Mouse (Mus musculus): ENCODE results near the gene Zswim5. TPM values are rescaled to one million over a fixed set of nuclear protein-coding genes. Genes with fewer than 3 reads are reported as not detected.
A peak's percentile ranks its signal among the peaks of the same experiment; 100 is the strongest.

Gene Zswim5
- polyA plus RNA-seq, 1 experiment from 2014 or later: 0.37 TPM

GRCm38 (mm10) chr4:117005611-117006400 lies 128.6 kb downstream of the Zswim5 start:
- Histone ChIP-seq H3K4me3 (ENCODE audit: low read depth, low read length) (no peak overlapping the region), H3K27me3 (replicated peaks; ENCODE audit: insufficient read depth, low read length) (no peaks in the 10 kb centered on the region), H3K36me3 (ENCODE audit: insufficient read depth, low read length) (peaks cover 22% of the 10 kb centered on the region), H3K27ac (ENCODE audit: low read length) (no peak overlapping the region), H3K9ac (replicated peaks; ENCODE audit: low read depth) (no peak overlapping the region), H3K4me2 (replicated peaks; ENCODE audit: low read depth, low read length) (no peak overlapping the region), H3K4me1 (ENCODE audit: insufficient read depth, low read depth, low read length) (no peaks in the 10 kb centered on the region), H3K9me3 (ENCODE audit: low read length) (no peaks in the 10 kb centered on the region)
- WGBS: 72% methylated on average over 7 of the region's 7 CpGs
- DNase-seq (ENCODE audit: low spot score) (no peak), ATAC-seq (no peak)
- TF ChIP-seq EP300 (IDR thresholded peaks at IDR 0.05) (no peak), CTCF (IDR thresholded peaks at IDR 0.05) (peak; percentile 14; the same call in 1 of the 2 replicates)

- H3K4me1 ChIP-seq (ENCODE audit: insufficient read depth, low read depth, low read length): no peaks in the 10 kb centered on the region
- no peak overlapping the region for H3K4me2 ChIP-seq (replicated peaks; ENCODE audit: low read depth, low read length)
- H3K4me3 ChIP-seq (ENCODE audit: low read depth, low read length): no peak overlapping the region
- no peak for DNase-seq (ENCODE audit: low spot score)
- no peak for TF ChIP-seq CTCF (IDR thresholded peaks at IDR 0.05)
- TF ChIP-seq EP300 (IDR thresholded peaks at IDR 0.05): no peak
- WGBS: 54% methylated on average over 3 of the region's 3 CpGs
- peaks cover 18% of the 10 kb centered on the region for H3K36me3 ChIP-seq (ENCODE audit: insufficient read depth, low read length)
- H3K27ac ChIP-seq (ENCODE audit: low read length): no peak overlapping the region
- H3K9me3 ChIP-seq (ENCODE audit: low read length): no peaks in the 10 kb centered on the region
- H3K27me3 ChIP-seq (replicated peaks; ENCODE audit: insufficient read depth, low read length): no peaks in the 10 kb centered on the region
- ATAC-seq: no peak
- H3K9ac ChIP-seq (replicated peaks; ENCODE audit: low read depth): no peak overlapping the region
Observed at GRCm38 (mm10) chr4:117007058-117007457, 129.9 kb downstream of the Zswim5 start.

- Histone ChIP-seq H3K9me3 (ENCODE audit: low read length) (no peaks in the 10 kb centered on the region), H3K9ac (replicated peaks; ENCODE audit: low read depth) (no peak overlapping the region), H3K4me1 (ENCODE audit: insufficient read depth, low read depth, low read length) (no peaks in the 10 kb centered on the region), H3K27ac (ENCODE audit: low read length) (no peak overlapping the region), H3K36me3 (ENCODE audit: insufficient read depth, low read length) (no peaks in the 10 kb centered on the region), H3K4me2 (replicated peaks; ENCODE audit: low read depth, low read length) (no peak overlapping the region), H3K27me3 (replicated peaks; ENCODE audit: insufficient read depth, low read length) (no peaks in the 10 kb centered on the region), H3K4me3 (ENCODE audit: low read depth, low read length) (no peak overlapping the region)
- WGBS: 70% methylated on average over 5 of the region's 5 CpGs
- no peak for TF ChIP-seq EP300 (IDR thresholded peaks at IDR 0.05)
- no peak for TF ChIP-seq CTCF (IDR thresholded peaks at IDR 0.05)
- DNase-seq (ENCODE audit: low spot score) (no peak), ATAC-seq (no peak)
Observed at GRCm38 (mm10) chr4:117010231-117010630, 133.1 kb downstream of the Zswim5 start.

GRCm38 (mm10) chr4:117013596-117013995 lies 136.4 kb downstream of the Zswim5 start:
- ATAC-seq (no peak), DNase-seq (ENCODE audit: low spot score) (no peak)
- no peaks in the 10 kb centered on the region for H3K9me3 ChIP-seq (ENCODE audit: low read length)
- H3K4me1 ChIP-seq (ENCODE audit: insufficient read depth, low read depth, low read length): no peaks in the 10 kb centered on the region
- no peak overlapping the region for H3K9ac ChIP-seq (replicated peaks; ENCODE audit: low read depth)
- H3K27ac ChIP-seq (ENCODE audit: low read length): no peak overlapping the region
- H3K4me2 ChIP-seq (replicated peaks; ENCODE audit: low read depth, low read length): no peak overlapping the region
- TF ChIP-seq EP300 (IDR thresholded peaks at IDR 0.05): no peak
- TF ChIP-seq CTCF (IDR thresholded peaks at IDR 0.05): no peak
- no peaks in the 10 kb centered on the region for H3K36me3 ChIP-seq (ENCODE audit: insufficient read depth, low read length)
- 83% methylated on average over 6 of the region's 6 CpGs for WGBS
- H3K27me3 ChIP-seq (replicated peaks; ENCODE audit: insufficient read depth, low read length): no peaks in the 10 kb centered on the region
- no peak overlapping the region for H3K4me3 ChIP-seq (ENCODE audit: low read depth, low read length)

- Histone ChIP-seq H3K4me3 (ENCODE audit: low read depth, low read length) (no peak overlapping the region), H3K27me3 (replicated peaks; ENCODE audit: insufficient read depth, low read length) (no peaks in the 10 kb centered on the region), H3K27ac (ENCODE audit: low read length) (no peak overlapping the region), H3K36me3 (ENCODE audit: insufficient read depth, low read length) (no peaks in the 10 kb centered on the region), H3K9ac (replicated peaks; ENCODE audit: low read depth) (no peak overlapping the region), H3K9me3 (ENCODE audit: low read length) (no peaks in the 10 kb centered on the region), H3K4me2 (replicated peaks; ENCODE audit: low read depth, low read length) (no peak overlapping the region), H3K4me1 (ENCODE audit: insufficient read depth, low read depth, low read length) (no peaks in the 10 kb centered on the region)
- ATAC-seq (no peak), DNase-seq (ENCODE audit: low spot score) (no peak)
- WGBS: 43% methylated on average over 4 of the region's 4 CpGs
- TF ChIP-seq CTCF (IDR thresholded peaks at IDR 0.05): no peak
- no peak for TF ChIP-seq EP300 (IDR thresholded peaks at IDR 0.05)
Observed at GRCm38 (mm10) chr4:117014901-117015415, 137.8 kb downstream of the Zswim5 start.

- Histone ChIP-seq H3K4me3 (ENCODE audit: low read depth, low read length) (no peak overlapping the region), H3K4me1 (ENCODE audit: insufficient read depth, low read depth, low read length) (no peaks in the 10 kb centered on the region), H3K27me3 (replicated peaks; ENCODE audit: insufficient read depth, low read length) (no peaks in the 10 kb centered on the region), H3K27ac (ENCODE audit: low read length) (no peak overlapping the region), H3K36me3 (ENCODE audit: insufficient read depth, low read length) (no peaks in the 10 kb centered on the region), H3K9ac (replicated peaks; ENCODE audit: low read depth) (no peak overlapping the region), H3K4me2 (replicated peaks; ENCODE audit: low read depth, low read length) (no peak overlapping the region), H3K9me3 (ENCODE audit: low read length) (no peaks in the 10 kb centered on the region)
- TF ChIP-seq CTCF (IDR thresholded peaks at IDR 0.05) (peak; percentile 18; the same call in 1 of the 2 replicates), EP300 (IDR thresholded peaks at IDR 0.05) (no peak)
- ATAC-seq (no peak), DNase-seq (ENCODE audit: low spot score) (no peak)
- 79% methylated on average over 2 of the region's 2 CpGs for WGBS
Observed at GRCm38 (mm10) chr4:117017738-117018137, 140.6 kb downstream of the Zswim5 start.

Data from lung, postnatal 0 days (tissue).